Mouse (Mus musculus) adrenal gland, adult 10 weeks (tissue): ENCODE results near the gene Tcf25. TPM values are rescaled to one million over a fixed set of nuclear protein-coding genes. Genes with fewer than 3 reads are reported as not detected.

Experiments
- polyA plus RNA-seq: library from polyadenylated mRNA; stranded (reverse); fragments of 350-450 nt; fragmentation: Illumina TruSeq; extraction: RNeasy Lipid Tissue Mini Kit (QIAGEN cat#74804); gene quantifications from one replicate; pipeline ENCODE4 v1.2.3, GENCODE M21; 2014; ENCODE audit warnings: low read depth, low replicate concordance

Tcf25 gene
- polyA plus RNA-seq = 246 TPM

GRCm38 (mm10) chr8:123373403-123374238 lies at the start of gene Tcf25:
TSS of gene Tcf25 (plus strand) at chr8:123373753.

GRCm38 (mm10) chr8:123332262-123333090 lies 41.1 kb upstream of the Tcf25 start, which contains the start of gene Spire2:
TSS of gene Spire2 (plus strand) at chr8:123332713.

GRCm38 (mm10) chr8:123406786-123407185 lies 33.2 kb downstream of the Tcf25 start, which contains the start of gene Mc1r:
TSS of gene Mc1r (plus strand) at chr8:123407107.

GRCm38 (mm10) chr8:123411246-123411645 lies 37.7 kb downstream of the Tcf25 start, which contains the start of gene Tubb3:
TSS of gene Tubb3 (plus strand) at chr8:123411424.

GRCm38 (mm10) chr8:123423441-123423840 lies 49.9 kb downstream of the Tcf25 start, which contains the start of gene Def8:
TSS of gene Def8 (plus strand) at chr8:123423527.

Other genes with a start within 250 kb of the Tcf25 start
- gene Sult5a1, start 215.4 kb upstream of the Tcf25 start, polyA plus RNA-seq = 0.99 TPM
- 17.1 TPM for gene Dpep1, start 187.5 kb upstream of the Tcf25 start, polyA plus RNA-seq
- gene Chmp1a, start 161.0 kb upstream of the Tcf25 start, polyA plus RNA-seq = 9.4 TPM
- gene Spata33, start 160.9 kb upstream of the Tcf25 start, polyA plus RNA-seq = 0.70 TPM
- 2.9 TPM for gene Cdk10, start 148.9 kb upstream of the Tcf25 start, polyA plus RNA-seq
- gene Spata2l, start 137.5 kb upstream of the Tcf25 start, polyA plus RNA-seq = 0.58 TPM
- 2.2 TPM for gene Zfp276, start 119.6 kb upstream of the Tcf25 start, polyA plus RNA-seq
- gene Vps9d1, start 119.4 kb upstream of the Tcf25 start, polyA plus RNA-seq = 1.9 TPM
- gene Fanca, start 55.2 kb upstream of the Tcf25 start, polyA plus RNA-seq = not detected
- gene Spire2, start 41.0 kb upstream of the Tcf25 start, polyA plus RNA-seq = not detected
- gene Mc1r, start 33.4 kb downstream of the Tcf25 start, polyA plus RNA-seq = not detected
- gene Tubb3, start 37.7 kb downstream of the Tcf25 start, polyA plus RNA-seq = 0.52 TPM
- 3.0 TPM for gene Def8, start 49.8 kb downstream of the Tcf25 start, polyA plus RNA-seq
- 13.5 TPM for gene Afg3l1, start 104.2 kb downstream of the Tcf25 start, polyA plus RNA-seq
- gene Dbndd1, start 141.7 kb downstream of the Tcf25 start, polyA plus RNA-seq = not detected
- gene Gas8, start 145.1 kb downstream of the Tcf25 start, polyA plus RNA-seq = 0.87 TPM